Mouse (Mus musculus): ENCODE measurements around the gene Srd5a1.
A peak's percentile ranks its signal among the peaks of the same experiment; 100 is the strongest.

Srd5a1 gene

GRCm38 (mm10) chr13:69541209-69541608 is 70.0 kb downstream of the Srd5a1 start:
- no peak for DNase-seq (ENCODE audit: low read depth)

GRCm38 (mm10) chr13:69538327-69538726 is 72.9 kb downstream of the Srd5a1 start:
- DNase-seq (ENCODE audit: low read depth): peak; percentile 29

GRCm38 (mm10) chr13:69537366-69537765 is 73.9 kb downstream of the Srd5a1 start:
- no peak for DNase-seq (ENCODE audit: low read depth)

GRCm38 (mm10) chr13:69536021-69536420 is 75.2 kb downstream of the Srd5a1 start:
- DNase-seq (ENCODE audit: low read depth): no peak

- peak; percentile 93 for DNase-seq (ENCODE audit: low read depth)
Observed at GRCm38 (mm10) chr13:69534654-69535551, 76.3 kb downstream of the Srd5a1 start.

GRCm38 (mm10) chr13:69534334-69534653 is 76.9 kb downstream of the Srd5a1 start, which contains the start of gene Tent4a:
Tent4a (minus strand) TSS chr13:69534617.
- DNase-seq (ENCODE audit: low read depth): no peak

- no peak for DNase-seq (ENCODE audit: low read depth)
Observed at GRCm38 (mm10) chr13:69533405-69534333, 77.6 kb downstream of the Srd5a1 start, which contains the start of gene Nsun2. Nsun2 (plus strand) TSS chr13:69533746.

- no peak for DNase-seq (ENCODE audit: low read depth)
Observed at GRCm38 (mm10) chr13:69532893-69533404, 78.3 kb downstream of the Srd5a1 start.

GRCm38 (mm10) chr13:69532101-69532892 is 78.9 kb downstream of the Srd5a1 start:
- no peak for DNase-seq (ENCODE audit: low read depth)

- no peak for DNase-seq (ENCODE audit: low read depth)
Observed at GRCm38 (mm10) chr13:69531431-69531830, 79.8 kb downstream of the Srd5a1 start.

- no peak for DNase-seq (ENCODE audit: low read depth)
Observed at GRCm38 (mm10) chr13:69530951-69531350, 80.3 kb downstream of the Srd5a1 start.

GRCm38 (mm10) chr13:69530156-69530555 is 81.1 kb downstream of the Srd5a1 start:
- DNase-seq (ENCODE audit: low read depth): no peak

- no peak for DNase-seq (ENCODE audit: low read depth)
Observed at GRCm38 (mm10) chr13:69528531-69528930, 82.7 kb downstream of the Srd5a1 start.

- no peak for DNase-seq (ENCODE audit: low read depth)
Observed at GRCm38 (mm10) chr13:69525867-69526266, 85.4 kb downstream of the Srd5a1 start.

GRCm38 (mm10) chr13:69524158-69524530 is 87.1 kb downstream of the Srd5a1 start:
- DNase-seq (ENCODE audit: low read depth): no peak

All from c-Kit-positive CD71-positive TER-119-negative erythroid progenitor cells, embryonic 14.5 days (primary cell).